Mouse (Mus musculus) ES-E14 (cell line): ENCODE results near the gene Mgll. TPM values are rescaled to one million over a fixed set of nuclear protein-coding genes. Genes with fewer than 3 reads are reported as not detected.

Experiments used
- DNase-seq: peaks from one replicate; pipeline ENCODE4 v3.0.0-alpha.2; 2013; ENCODE audit warnings: low read depth, low spot score
- H3K27ac ChIP-seq: 2 replicates; pipeline ENCODE4 v1.5.1; 2012; ENCODE audit warnings: low read depth, mild to moderate bottlenecking, low read length, moderate library complexity, mixed read lengths; ENCODE audit not compliant: poor library complexity, insufficient read depth, severe bottlenecking
- H3K36me3 ChIP-seq: 2 replicates; pipeline ENCODE4 v1.6.1; 2012; ENCODE audit warnings: mild to moderate bottlenecking, low read length, moderate library complexity, mixed read lengths; ENCODE audit not compliant: control insufficient read depth, poor library complexity, insufficient read depth, severe bottlenecking
- H3K4me1 ChIP-seq, 2 experiments: fragments of 150-350 bp in 1 of 2; sonication (generic) in 1 of 2; 2 replicates each; pipeline ENCODE4 v1.6.1; 2012; ENCODE audit warnings: low read length in 2 of 2, mild to moderate bottlenecking in 1 of 2, mixed read lengths in 1 of 2; ENCODE audit not compliant: control insufficient read depth in 2 of 2, insufficient read depth in 2 of 2, poor library complexity in 1 of 2
- H3K4me3 ChIP-seq, 2 experiments: fragments of 150-350 bp in 1 of 2; sonication (generic) in 1 of 2; 2 replicates each; pipeline ENCODE4 v1.5.1; 2012; ENCODE audit warnings: low read length in 2 of 2, low read depth in 1 of 2, mild to moderate bottlenecking in 1 of 2, mixed read lengths in 1 of 2; ENCODE audit not compliant: insufficient read depth in 1 of 2, poor library complexity in 1 of 2, severe bottlenecking in 1 of 2
- H3K9ac ChIP-seq: 2 replicates; pipeline ENCODE4 v1.6.1; 2012; ENCODE audit warnings: low read depth, mild to moderate bottlenecking, low read length, mixed read lengths; ENCODE audit not compliant: poor library complexity, insufficient read depth, severe bottlenecking
- H3K9me3 ChIP-seq: fragments of 150-350 bp; sonication (generic); 2 replicates; pipeline ENCODE4 v1.6.1; 2012; ENCODE audit warnings: low read depth, mild to moderate bottlenecking, low read length; ENCODE audit not compliant: control insufficient read depth, insufficient read depth
- CHD2 ChIP-seq: IDR thresholded peaks from 2 replicates; pipeline ENCODE4 v1.6.1; 2014; ENCODE audit warnings: mild to moderate bottlenecking, low read depth, low read length, inconsistent platforms
- HCFC1 ChIP-seq: IDR thresholded peaks from 2 replicates; pipeline ENCODE4 v1.6.1; 2012; ENCODE audit warnings: low read length, inconsistent platforms, borderline replicate concordance; ENCODE audit not compliant: insufficient read depth
- MAFK ChIP-seq: IDR thresholded peaks from 2 replicates; pipeline ENCODE4 v1.6.1; 2014; ENCODE audit warnings: mild to moderate bottlenecking, low read depth, low read length, inconsistent platforms; ENCODE audit not compliant: insufficient read depth
- ZC3H11A ChIP-seq: IDR thresholded peaks from 2 replicates; pipeline ENCODE4 v1.6.1; 2012; ENCODE audit warnings: low read depth, mild to moderate bottlenecking, inconsistent platforms, low read length, borderline replicate concordance
- ZNF384 ChIP-seq: IDR thresholded peaks from 2 replicates; pipeline ENCODE4 v1.6.1; 2012; ENCODE audit warnings: low read depth, low read length, inconsistent platforms
- in situ Hi-C, 2 experiments: fragments of 600-800 bp; cut with MboI; formaldehyde crosslinking; loops; one replicate each; pipeline ENCODE4 v1.15.1; 2025; ENCODE audit warnings: low sequenced_read_pairs in 2 of 2, inconsistent platforms in 1 of 2; ENCODE audit not compliant: unreplicated experiment in 2 of 2
- total RNA-seq: library from RNA; depleted of rRNA; stranded (reverse); fragments of 300-350 nt; gene quantifications from 2 replicates; pipeline ENCODE4 v1.2.3, GENCODE M21; 2012

The Mgll gene
- total RNA-seq, 1 experiment: 8.4 TPM

DNA sequence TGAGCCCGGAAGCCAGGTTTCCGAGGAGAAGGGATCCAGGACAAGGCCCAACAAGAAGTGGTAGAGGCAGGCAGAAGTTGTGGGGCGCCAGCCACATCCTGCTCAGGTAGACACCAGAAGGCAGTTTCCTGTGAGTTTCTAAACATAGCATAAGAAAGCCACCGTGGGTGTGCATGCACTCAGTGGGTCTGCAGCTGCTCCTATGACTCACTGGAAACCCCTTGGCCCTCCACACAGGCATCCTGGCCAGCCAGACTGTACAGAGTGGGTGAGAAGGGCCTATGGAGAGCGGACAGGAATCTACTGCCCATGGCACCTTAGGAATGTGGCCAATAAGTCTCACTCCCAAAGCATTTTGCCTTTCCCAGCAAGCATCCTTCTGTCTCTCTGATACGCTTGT is 45.5 kb downstream of the Mgll start:
- H3K4me3 ChIP-seq: no peak overlapping the region
- in situ Hi-C loops: no loop called here
- no peaks in the 10 kb centered on the region for H3K9me3 ChIP-seq
- 0 out of 4 replicates have a peak, but pooled peaks cover 0 to under 1% of the 10 kb centered on the region in 2 experiments for H3K4me1 ChIP-seq
- H3K27ac ChIP-seq: no peak overlapping the region
- no peak for DNase-seq
- TF ChIP-seq ZNF384 (no peak), CHD2 (no peak), ZC3H11A (no peak), HCFC1 (no peak), MAFK (no peak)
- no peak overlapping the region for H3K9ac ChIP-seq
- no peaks in the 10 kb centered on the region for H3K36me3 ChIP-seq

DNA sequence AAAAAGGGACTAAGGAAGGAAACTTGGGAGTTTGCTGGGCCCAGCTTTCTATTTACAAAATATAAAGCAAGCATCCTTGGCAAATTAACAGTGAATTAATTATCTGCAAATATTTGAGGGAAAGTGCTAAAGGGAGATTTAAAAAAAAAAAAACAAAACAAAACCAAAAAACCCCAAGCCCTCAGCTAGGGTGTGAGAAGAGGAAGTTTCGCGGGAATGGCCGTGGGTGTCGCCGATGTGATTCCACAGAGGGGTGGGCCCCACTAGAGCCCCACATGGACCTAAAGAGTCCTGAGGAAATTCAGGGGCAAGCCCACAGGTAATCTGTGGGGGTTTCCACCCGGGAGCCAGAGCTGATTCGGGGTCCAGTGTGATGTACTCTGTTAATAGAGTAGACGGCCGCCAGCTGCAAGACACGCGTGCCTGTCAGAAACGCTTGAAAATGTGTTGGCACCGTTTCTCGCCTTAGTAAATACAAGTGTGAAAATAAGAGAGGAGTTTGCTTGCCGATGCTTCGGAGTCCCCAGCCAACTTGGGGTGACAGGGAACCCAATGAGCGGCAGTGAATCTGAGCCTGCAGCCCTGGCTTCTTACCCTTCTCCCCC is 46.2 kb downstream of the Mgll start:
- DNase-seq: no peak
- Histone ChIP-seq H3K9ac (no peak overlapping the region), H3K27ac (no peak overlapping the region), H3K4me1 (peaks cover 0 to 5% of the 10 kb centered on the region in 2 experiments; a peak in 1 of 4 replicates), H3K9me3 (no peaks in the 10 kb centered on the region), H3K36me3 (no peaks in the 10 kb centered on the region), H3K4me3 (no peak overlapping the region)
- TF ChIP-seq ZNF384 (no peak), HCFC1 (no peak), CHD2 (no peak), MAFK (no peak), ZC3H11A (no peak)
- in situ Hi-C loops: no loop called here

DNA sequence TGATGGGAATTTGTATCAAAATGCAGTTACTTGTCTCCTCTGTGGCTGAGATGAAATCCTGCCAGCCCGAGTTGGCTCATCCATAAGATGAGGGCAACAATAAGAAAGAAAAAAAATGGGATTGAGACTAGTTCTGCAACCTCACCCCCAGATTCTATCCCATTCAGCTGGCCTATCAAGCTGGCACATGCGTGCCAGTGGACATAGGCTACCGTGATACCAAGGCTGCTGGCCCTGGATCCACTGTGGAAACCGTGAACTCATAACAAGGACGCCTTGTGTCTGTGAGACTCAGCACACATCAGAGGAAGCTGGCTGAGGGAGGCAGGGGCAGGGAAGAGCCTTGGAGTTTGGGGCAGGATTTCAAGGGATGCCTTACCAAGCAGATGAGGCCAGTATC is 46.8 kb downstream of the Mgll start:
- in situ Hi-C loops: no loop called here
- H3K4me1 ChIP-seq: peaks cover 0 to 8% of the 10 kb centered on the region in 2 experiments; a peak in 2 of 4 replicates
- no peak overlapping the region for H3K9ac ChIP-seq
- no peak overlapping the region for H3K4me3 ChIP-seq
- H3K9me3 ChIP-seq: no peaks in the 10 kb centered on the region
- no peak overlapping the region for H3K27ac ChIP-seq
- no peak for TF ChIP-seq MAFK
- TF ChIP-seq ZNF384: no peak
- no peak for TF ChIP-seq ZC3H11A
- no peak for TF ChIP-seq HCFC1
- no peak for TF ChIP-seq CHD2
- no peaks in the 10 kb centered on the region for H3K36me3 ChIP-seq
- DNase-seq: no peak

DNA sequence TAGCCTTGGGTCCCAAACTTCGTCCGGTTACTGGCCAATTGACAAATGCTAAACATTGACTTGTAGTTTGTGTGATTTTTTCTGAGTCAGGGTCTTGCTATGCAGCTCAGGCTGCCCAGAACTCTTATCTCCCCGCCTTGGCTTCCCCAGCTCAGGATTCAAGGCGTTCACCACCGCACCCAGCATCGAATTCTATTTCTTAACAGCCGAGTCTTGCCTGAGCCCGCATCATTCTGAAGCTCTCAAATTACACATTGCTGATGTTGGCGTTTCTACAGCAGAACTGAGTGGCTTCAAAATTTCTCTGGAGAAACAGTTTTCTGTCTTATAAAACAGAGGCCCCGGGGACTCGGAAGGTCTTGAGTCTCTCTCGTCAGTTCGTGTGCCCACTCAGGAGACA is 47.8 kb downstream of the Mgll start:
- no peak for DNase-seq
- Histone ChIP-seq H3K9ac (no peak overlapping the region), H3K4me1 (peaks cover 0 to 12% of the 10 kb centered on the region in 2 experiments; a peak in 2 of 4 replicates), H3K36me3 (no peaks in the 10 kb centered on the region), H3K4me3 (no peak overlapping the region), H3K9me3 (no peaks in the 10 kb centered on the region), H3K27ac (no peak overlapping the region)
- no peak for TF ChIP-seq MAFK
- no peak for TF ChIP-seq CHD2
- TF ChIP-seq HCFC1: no peak
- TF ChIP-seq ZC3H11A: no peak
- TF ChIP-seq ZNF384: no peak
- in situ Hi-C loops: no loop called here

DNA sequence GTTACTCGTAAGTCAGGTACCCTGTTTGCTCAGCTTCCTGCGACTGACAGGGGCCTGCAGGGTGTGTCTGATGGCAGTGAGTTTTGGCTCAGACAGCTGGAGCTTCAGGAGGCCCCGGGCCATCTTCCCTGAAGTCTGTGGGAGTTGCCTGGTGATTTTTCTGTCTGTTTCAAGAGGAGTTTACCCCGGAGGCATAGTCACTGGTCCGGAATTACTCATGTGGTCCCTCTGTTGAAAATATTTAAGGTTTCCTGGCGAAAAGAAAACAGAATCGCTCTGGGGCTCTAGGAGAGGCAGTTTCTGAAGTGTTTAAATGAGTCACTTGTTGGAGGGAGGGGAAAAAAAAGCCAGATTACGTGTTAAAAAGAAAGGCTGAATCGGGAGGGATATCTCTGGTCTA is 49.8 kb downstream of the Mgll start:
- Histone ChIP-seq H3K9me3 (no peaks in the 10 kb centered on the region), H3K9ac (no peak overlapping the region), H3K27ac (no peak overlapping the region), H3K4me1 (peaks cover 0 to 12% of the 10 kb centered on the region in 2 experiments; a peak in 2 of 4 replicates), H3K36me3 (no peaks in the 10 kb centered on the region), H3K4me3 (no peak overlapping the region)
- TF ChIP-seq MAFK (no peak), ZC3H11A (no peak), CHD2 (no peak), HCFC1 (no peak), ZNF384 (no peak)
- no peak for DNase-seq
- in situ Hi-C loops: no loop called here
